Mouse (Mus musculus) liver, postnatal 0 days (tissue): ENCODE measurements around the gene H2-Ob. TPM values are rescaled to one million over a fixed set of nuclear protein-coding genes. Genes with fewer than 3 reads are reported as not detected.

ENCODE experiments used
- ATAC-seq: fragments of 200-750 bp; cut with Nextera tagmentation; 2 replicates; pipeline ENCODE4 v1.8.0; 2017; ENCODE audit warnings: mild to moderate bottlenecking, moderate library complexity
- DNase-seq: peaks from one replicate; pipeline ENCODE4 v3.0.0-alpha.2; 2016
- H3K27ac ChIP-seq: fragments of 300-500 bp; sonication (generic); 2 replicates; pipeline ENCODE4 v1.5.1; 2014; ENCODE audit warnings: antibody characterized with exemption, moderate library complexity, mild to moderate bottlenecking, low read depth
- H3K27me3 ChIP-seq: fragments of 300-500 bp; sonication (generic); 2 replicates; pipeline ENCODE4 v1.6.1; 2014; ENCODE audit warnings: low read length, control low read depth, mixed read lengths; ENCODE audit not compliant: insufficient read depth
- H3K36me3 ChIP-seq: fragments of 300-500 bp; sonication (generic); replicated peaks from 2 replicates; pipeline ENCODE4 v1.6.1; 2014; ENCODE audit warnings: mild to moderate bottlenecking, control low read depth, low read length, moderate library complexity, mixed read lengths; ENCODE audit not compliant: insufficient read depth
- H3K4me1 ChIP-seq: fragments of 300-500 bp; sonication (generic); 2 replicates; pipeline ENCODE4 v1.6.1; 2014; ENCODE audit warnings: antibody characterized with exemption, mild to moderate bottlenecking, control low read depth; ENCODE audit not compliant: insufficient read depth
- H3K4me2 ChIP-seq: fragments of 300-500 bp; sonication (generic); 2 replicates; pipeline ENCODE4 v1.6.1; 2014; ENCODE audit warnings: low read depth, mild to moderate bottlenecking, low read length, moderate library complexity, mixed read lengths
- H3K4me3 ChIP-seq: fragments of 300-500 bp; sonication (generic); 2 replicates; pipeline ENCODE4 v1.5.1; 2014; ENCODE audit warnings: low read depth, low read length
- H3K9ac ChIP-seq: fragments of 300-500 bp; sonication (generic); replicated peaks from 2 replicates; pipeline ENCODE4 v1.6.1; 2014; ENCODE audit warnings: mild to moderate bottlenecking, moderate library complexity
- H3K9me3 ChIP-seq: fragments of 300-500 bp; sonication (generic); 2 replicates; pipeline ENCODE4 v1.6.1; 2016; ENCODE audit warnings: mild to moderate bottlenecking, control low read depth, low read length, mixed read lengths
- CTCF ChIP-seq: sonication (generic); IDR thresholded peaks from 2 replicates; pipeline ENCODE4 v1.5.1; 2016; ENCODE audit warnings: antibody characterized with exemption, low read depth
- EP300 ChIP-seq: IDR thresholded peaks from 2 replicates; pipeline ENCODE4 v1.6.1; 2016; ENCODE audit warnings: antibody characterized with exemption, low read depth, mild to moderate bottlenecking
- WGBS: fragments of 180-500 bp; shearing (Covaris S2); extraction: QIAGEN DNeasy Blood & Tissue Kit; methylation state at CpG from one replicate; pipeline ENCODE4 v1.1.7; 2014; ENCODE audit not compliant: insufficient replicate concordance; 5-methylcytosine and 5-hydroxymethylcytosine counted together
- polyA plus RNA-seq: library from polyadenylated mRNA; unstranded; fragments of >200 nt; fragmentation: Nextera tagmentation; extraction: Ambion mirVana; gene quantifications from 2 replicates; pipeline ENCODE4 v1.2.1, GENCODE M21; 2015

H2-Ob gene
- 1.1 and 1.2 TPM in 2 replicates for polyA plus RNA-seq

- H3K36me3 ChIP-seq, result no peaks in the 10 kb centered on the region
- DNase-seq (peak; percentile 31), ATAC-seq (no peak)
- peaks cover 3% of the 10 kb centered on the region; the same call in 1 of the 2 replicates for H3K4me1 ChIP-seq
- 60% methylated on average over 3 of the region's 3 CpGs for WGBS
- no peak within 1 kb of the TSS for H3K9ac ChIP-seq
- no peaks in the 10 kb centered on the region for H3K27me3 ChIP-seq
- TF ChIP-seq EP300, result no peak
- TF ChIP-seq CTCF, result no peak
- H3K4me3 ChIP-seq, result no peak within 1 kb of the TSS
- 0 out of 2 replicates have a peak, but pooled peaks cover 5% of the 10 kb centered on the region for H3K9me3 ChIP-seq
- peak within 1 kb of the TSS; percentile 52 for H3K4me2 ChIP-seq
- H3K27ac ChIP-seq, result peak within 1 kb of the TSS; percentile 84
These were observed at the start of gene H2-Ob for GRCm38 (mm10) chr17:34238706-34239105. Gene H2-Ob, plus strand, starts transcription at chr17:34238903.

DNA sequence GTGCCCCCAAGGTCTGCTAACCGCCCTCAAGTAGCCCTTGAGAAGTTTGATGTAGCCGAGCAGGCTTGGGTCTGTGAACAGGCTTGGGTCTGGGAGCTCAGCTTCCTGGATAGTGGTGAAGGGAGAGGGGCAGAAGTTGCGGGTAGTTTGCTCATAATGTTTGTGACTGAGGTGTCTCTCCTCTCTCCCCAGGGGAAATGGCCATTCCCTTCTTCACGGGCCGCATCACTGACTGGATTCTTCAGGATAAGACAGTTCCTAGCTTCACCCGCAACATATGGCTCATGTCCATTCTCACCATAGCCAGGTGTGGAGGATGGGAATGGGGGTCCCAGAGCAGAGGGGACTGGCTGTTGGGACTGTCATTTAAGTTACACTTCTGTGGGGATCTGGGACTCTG, 49.7 kb upstream of the H2-Ob start:
- TF ChIP-seq EP300, result no peak
- no peak for TF ChIP-seq CTCF
- ATAC-seq (no peak), DNase-seq (no peak)
- H3K27ac ChIP-seq, result no peak overlapping the region
- H3K4me2 ChIP-seq, result peak overlapping the region; percentile 41
- no peak overlapping the region for H3K9ac ChIP-seq
- 68% methylated on average over 6 of the region's 6 CpGs for WGBS
- H3K27me3 ChIP-seq, result no peaks in the 10 kb centered on the region
- no peak overlapping the region for H3K4me3 ChIP-seq
- H3K36me3 ChIP-seq, result peaks cover 24% of the 10 kb centered on the region
- peaks cover 16% of the 10 kb centered on the region for H3K4me1 ChIP-seq
- H3K9me3 ChIP-seq, result no peaks in the 10 kb centered on the region

GRCm38 (mm10) chr17:34192852-34193251, 45.9 kb upstream of the H2-Ob start:
- ATAC-seq (no peak), DNase-seq (no peak)
- Histone ChIP-seq H3K9ac (no peak overlapping the region), H3K27ac (no peak overlapping the region), H3K4me3 (no peak overlapping the region), H3K4me2 (no peak overlapping the region), H3K27me3 (peaks cover 3% of the 10 kb centered on the region; the same call in 1 of the 2 replicates), H3K9me3 (no peaks in the 10 kb centered on the region), H3K36me3 (peaks cover 37% of the 10 kb centered on the region), H3K4me1 (peaks cover 10% of the 10 kb centered on the region)
- 55% methylated on average over 16 of the region's 16 CpGs for WGBS
- TF ChIP-seq EP300 (no peak), CTCF (no peak)

DNA sequence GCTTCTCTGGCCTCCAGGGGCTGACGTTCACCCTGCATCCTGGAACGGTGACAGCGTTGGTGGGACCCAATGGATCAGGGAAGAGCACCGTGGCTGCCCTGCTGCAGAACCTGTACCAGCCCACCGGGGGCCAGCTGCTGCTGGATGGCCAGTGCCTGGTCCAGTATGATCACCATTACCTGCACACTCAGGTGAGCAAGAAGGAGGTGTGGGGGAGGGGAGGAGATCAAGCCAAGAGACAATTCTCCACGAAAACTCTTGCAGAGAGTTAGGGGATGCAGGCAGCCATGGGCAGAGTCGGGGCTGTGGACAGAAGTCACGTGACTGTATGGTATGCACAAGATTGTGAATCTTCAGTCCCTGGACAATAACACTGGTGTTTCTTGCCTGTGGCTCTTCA, 45.2 kb upstream of the H2-Ob start:
- peaks cover 3% of the 10 kb centered on the region; the same call in 1 of the 2 replicates for H3K27me3 ChIP-seq
- no peak overlapping the region for H3K4me2 ChIP-seq
- no peak overlapping the region for H3K4me3 ChIP-seq
- TF ChIP-seq EP300 (no peak), CTCF (no peak)
- peaks cover 37% of the 10 kb centered on the region for H3K36me3 ChIP-seq
- H3K4me1 ChIP-seq, result peaks cover 10% of the 10 kb centered on the region
- H3K9me3 ChIP-seq, result no peaks in the 10 kb centered on the region
- ATAC-seq (no peak), DNase-seq (no peak)
- H3K27ac ChIP-seq, result no peak overlapping the region
- no peak overlapping the region for H3K9ac ChIP-seq
- 67% methylated on average over 8 of the region's 8 CpGs for WGBS

DNA sequence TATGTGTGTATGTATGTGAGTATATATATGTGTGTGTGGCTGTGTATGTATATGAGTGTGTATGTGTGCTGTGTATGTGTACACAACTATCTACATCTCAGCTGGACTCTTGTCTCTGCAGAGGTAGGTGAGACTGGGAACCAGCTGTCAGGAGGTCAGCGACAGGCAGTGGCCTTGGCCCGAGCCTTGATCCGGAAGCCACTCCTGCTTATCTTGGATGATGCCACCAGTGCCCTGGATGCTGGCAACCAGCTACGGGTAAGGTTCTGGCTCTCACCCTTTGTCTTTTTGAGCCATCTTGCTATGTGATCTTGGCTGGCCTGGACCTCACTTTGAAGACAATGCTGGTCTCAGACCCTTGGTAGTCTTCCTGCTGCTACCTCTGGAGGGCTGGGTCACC, 44.0 kb upstream of the H2-Ob start:
- peaks cover 3% of the 10 kb centered on the region; the same call in 1 of the 2 replicates for H3K27me3 ChIP-seq
- no peak overlapping the region for H3K27ac ChIP-seq
- peaks cover 9% of the 10 kb centered on the region for H3K4me1 ChIP-seq
- no peak for TF ChIP-seq CTCF
- TF ChIP-seq EP300, result no peak
- H3K9ac ChIP-seq, result no peak overlapping the region
- WGBS, result 79% methylated on average over 4 of the region's 4 CpGs
- H3K36me3 ChIP-seq, result peaks cover 34% of the 10 kb centered on the region
- H3K9me3 ChIP-seq, result no peaks in the 10 kb centered on the region
- H3K4me2 ChIP-seq, result no peak overlapping the region
- no peak for ATAC-seq
- H3K4me3 ChIP-seq, result no peak overlapping the region
- no peak for DNase-seq

DNA sequence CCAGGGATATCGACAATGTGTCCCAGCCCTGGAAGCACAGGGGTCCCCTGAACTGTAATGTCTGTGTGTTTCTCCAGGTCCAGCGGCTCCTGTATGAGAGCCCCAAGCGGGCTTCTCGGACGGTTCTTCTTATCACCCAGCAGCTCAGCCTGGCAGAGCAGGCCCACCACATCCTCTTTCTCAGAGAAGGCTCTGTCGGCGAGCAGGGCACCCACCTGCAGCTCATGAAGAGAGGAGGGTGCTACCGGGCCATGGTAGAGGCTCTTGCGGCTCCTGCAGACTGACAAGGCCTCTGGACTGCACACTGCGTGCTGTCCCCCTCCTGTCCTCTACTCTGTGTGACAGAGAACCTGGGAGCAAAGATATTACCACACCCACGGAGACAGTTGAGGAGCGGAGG, 42.2 kb upstream of the H2-Ob start:
- peaks cover 9% of the 10 kb centered on the region for H3K4me1 ChIP-seq
- TF ChIP-seq EP300 (no peak), CTCF (no peak)
- 26% methylated on average over 12 of the region's 12 CpGs for WGBS
- DNase-seq, result peak; percentile 43
- H3K4me2 ChIP-seq, result no peak overlapping the region
- no peak overlapping the region for H3K9ac ChIP-seq
- ATAC-seq, result no peak
- H3K27ac ChIP-seq, result no peak overlapping the region
- peaks cover 22% of the 10 kb centered on the region for H3K36me3 ChIP-seq
- peaks cover 3% of the 10 kb centered on the region; the same call in 1 of the 2 replicates for H3K27me3 ChIP-seq
- no peak overlapping the region for H3K4me3 ChIP-seq
- no peaks in the 10 kb centered on the region for H3K9me3 ChIP-seq
